Mouse (Mus musculus) bone marrow macrophage, adult 2 months (primary cell): ENCODE results near the gene Gm13279. TPM values are rescaled to one million over a fixed set of nuclear protein-coding genes. Genes with fewer than 3 reads are reported as not detected.
"Not testable (repeated sequence)": the region's sequence is repeated elsewhere in the genome, so short reads cannot be mapped to it uniquely, and the experiment has no call there.

ENCODE experiments used
- H3K27ac ChIP-seq: 2 replicates; pipeline ENCODE4 v1.5.1; 2012; ENCODE audit warnings: low read depth, low read length; ENCODE audit not compliant: insufficient read depth
- H3K4me1 ChIP-seq: 2 replicates; pipeline ENCODE4 v1.6.1; 2012; ENCODE audit warnings: low read length; ENCODE audit not compliant: control insufficient read depth, insufficient read depth
- H3K4me3 ChIP-seq: 2 replicates; pipeline ENCODE4 v1.5.1; 2012; ENCODE audit warnings: mild to moderate bottlenecking, low read length, moderate library complexity; ENCODE audit not compliant: insufficient read depth
- CTCF ChIP-seq: IDR thresholded peaks from 2 replicates; pipeline ENCODE4 v1.5.1; 2012; ENCODE audit warnings: low read depth, mild to moderate bottlenecking, low read length, moderate library complexity
- POLR2A ChIP-seq: IDR thresholded peaks from 2 replicates; pipeline ENCODE4 v1.6.1; 2012; ENCODE audit warnings: mild to moderate bottlenecking, low read depth, low read length, borderline replicate concordance
- polyA plus RNA-seq: library from polyadenylated mRNA; stranded (reverse); fragments of >200 nt; gene quantifications from 2 replicates; pipeline ENCODE4 v1.2.4, GENCODE M21; 2012; ENCODE audit not compliant: missing spikeins, insufficient read depth, insufficient read length

Gm13279 gene
- polyA plus RNA-seq, 1 experiment, result not detected

DNA sequence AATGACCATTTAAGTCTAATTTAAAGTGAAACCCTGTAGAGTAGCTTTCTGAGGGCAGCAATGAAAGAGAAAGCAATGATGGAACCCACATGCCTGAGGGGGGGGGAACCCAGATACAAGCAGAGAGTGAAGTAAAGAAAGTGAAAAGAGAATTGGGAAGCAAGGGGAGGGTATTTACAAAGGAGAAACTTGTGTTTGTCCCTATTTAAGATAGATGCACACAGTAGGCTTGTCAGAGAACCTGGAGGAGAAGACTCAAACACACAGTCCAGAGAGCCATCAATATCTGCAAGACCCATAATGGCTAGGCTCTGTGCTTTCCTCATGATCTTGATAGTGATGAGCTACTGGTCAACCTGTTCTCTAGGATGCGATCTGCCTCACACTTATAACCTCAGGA, 22.5 kb downstream of the Gm13279 start, which contains the start of gene Ifna11:
TSS of gene Ifna11 (plus strand) at position 301 of the 400 bp plus-strand sequence.
- TF ChIP-seq CTCF (no peak), POLR2A (no peak)
- no peak within 1 kb of the TSS for H3K4me3 ChIP-seq
- no peak within 1 kb of the TSS for H3K27ac ChIP-seq
- H3K4me1 ChIP-seq, result no peaks in the 10 kb centered on the region

DNA sequence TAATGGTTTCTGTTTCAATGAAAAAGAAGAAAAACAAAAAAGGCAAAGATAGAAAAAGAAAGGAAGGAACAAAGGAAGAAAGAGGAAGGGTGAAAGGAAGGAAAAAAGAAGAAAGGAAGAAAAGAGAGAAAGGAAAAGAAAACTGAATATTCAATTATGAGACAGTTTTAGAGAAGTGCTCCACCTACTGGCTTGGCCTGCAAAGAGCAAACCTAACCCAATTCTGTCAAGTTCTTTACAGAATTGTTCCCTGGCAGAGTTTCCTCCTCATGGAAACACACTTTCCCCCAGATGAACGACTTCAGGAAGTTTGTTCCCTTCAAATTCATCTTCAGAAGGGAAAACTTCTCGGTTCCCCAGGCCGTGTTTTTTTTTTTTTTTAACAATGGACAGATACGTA, 25.8 kb downstream of the Gm13279 start:
- Histone ChIP-seq H3K27ac (no peak overlapping the region), H3K4me1 (no peaks in the 10 kb centered on the region), H3K4me3 (no peak overlapping the region)
- no peak for TF ChIP-seq POLR2A
- no peak for TF ChIP-seq CTCF

DNA sequence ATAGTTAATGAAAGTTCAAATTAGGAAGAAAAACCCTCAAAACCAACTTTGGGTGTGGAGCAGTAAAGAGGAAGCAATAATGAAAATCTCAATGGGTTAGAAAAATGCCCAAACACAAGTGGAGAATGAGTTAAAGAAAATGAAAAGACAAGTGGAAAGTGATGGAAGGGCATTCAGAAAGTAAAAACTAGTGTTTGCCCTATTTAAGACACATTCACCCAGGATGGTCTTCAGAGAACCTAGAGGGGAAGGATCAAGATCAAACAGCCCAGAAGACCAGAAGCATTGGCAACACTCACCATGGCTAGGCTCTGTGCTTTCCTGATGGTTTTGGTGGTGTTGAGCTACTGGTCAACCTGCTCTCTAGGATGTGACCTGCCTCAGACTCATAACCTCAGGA, 29.9 kb downstream of the Gm13279 start, which contains the start of gene Ifna6:
TSS of gene Ifna6 (plus strand) at position 301 of the 400 bp plus-strand sequence.
- not testable (repeated sequence) for H3K4me1 ChIP-seq, H3K4me3 ChIP-seq, H3K27ac ChIP-seq

DNA sequence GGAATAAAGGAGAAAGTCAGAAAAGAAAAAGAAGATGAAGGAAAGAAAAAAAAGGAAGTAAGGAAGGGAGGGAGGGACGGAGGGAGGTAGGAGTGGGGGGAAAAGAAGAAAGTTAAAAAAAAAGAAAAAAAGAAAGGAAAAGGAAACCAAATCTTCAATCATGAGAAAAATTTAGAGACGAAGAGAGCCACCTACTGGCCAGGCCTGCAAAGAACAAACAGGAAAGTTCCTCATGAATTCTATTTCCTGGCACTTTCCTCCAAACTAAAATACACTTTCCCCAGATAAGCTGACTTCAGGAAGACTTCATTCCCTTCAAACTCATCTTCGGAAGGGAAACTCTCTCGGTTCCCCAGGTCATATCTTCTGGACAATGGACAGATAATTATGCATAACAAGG, 33.3 kb downstream of the Gm13279 start:
- Histone ChIP-seq H3K4me3 (no peak overlapping the region), H3K4me1 (no peaks in the 10 kb centered on the region), H3K27ac (no peak overlapping the region)
- no peak for TF ChIP-seq CTCF
- TF ChIP-seq POLR2A, result no peak

DNA sequence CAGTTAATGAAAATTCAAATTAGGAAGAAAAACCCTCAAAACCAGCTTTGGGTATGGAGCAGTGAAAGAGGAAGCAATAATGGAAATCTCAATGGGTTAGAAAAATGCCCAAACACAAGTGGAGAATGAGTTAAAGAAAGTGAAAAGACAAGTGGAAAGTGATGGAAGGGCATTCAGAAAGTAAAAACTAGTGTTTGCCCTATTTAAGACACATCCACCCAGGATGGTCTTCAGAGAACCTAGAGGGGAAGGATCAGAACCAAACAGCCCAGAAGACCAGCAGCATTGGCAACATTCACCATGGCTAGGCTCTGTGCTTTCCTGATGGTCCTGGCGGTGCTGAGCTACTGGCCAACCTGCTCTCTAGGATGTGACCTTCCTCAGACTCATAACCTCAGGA, 38.0 kb downstream of the Gm13279 start, which contains the start of gene Ifna5:
TSS of gene Ifna5 (plus strand) at position 301 of the 400 bp plus-strand sequence.
- H3K27ac ChIP-seq, H3K4me3 ChIP-seq, H3K4me1 ChIP-seq: not testable (repeated sequence)

DNA sequence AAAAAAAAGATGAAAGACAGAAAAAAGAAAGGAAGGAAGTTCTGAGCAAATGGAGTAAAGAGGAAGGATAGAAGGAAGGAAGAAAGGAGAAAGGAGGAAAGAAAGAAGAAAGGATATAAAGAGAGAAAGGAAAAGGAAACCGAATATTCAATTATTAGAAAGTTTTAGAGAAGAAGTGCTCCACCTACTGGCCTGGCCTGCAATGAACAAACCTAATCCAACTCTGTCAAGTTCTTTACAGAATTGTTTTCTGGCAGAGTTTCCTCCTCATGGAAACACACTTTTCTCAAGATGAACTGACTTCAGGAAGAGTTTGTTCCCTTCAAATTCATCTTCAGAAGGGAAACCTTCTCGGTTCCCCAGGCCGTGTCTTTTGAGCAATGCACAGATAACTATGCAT, 41.6 kb downstream of the Gm13279 start:
- no peak overlapping the region for H3K27ac ChIP-seq
- no peaks in the 10 kb centered on the region for H3K4me1 ChIP-seq
- H3K4me3 ChIP-seq, result no peak overlapping the region
- no peak for TF ChIP-seq POLR2A
- TF ChIP-seq CTCF, result no peak

DNA sequence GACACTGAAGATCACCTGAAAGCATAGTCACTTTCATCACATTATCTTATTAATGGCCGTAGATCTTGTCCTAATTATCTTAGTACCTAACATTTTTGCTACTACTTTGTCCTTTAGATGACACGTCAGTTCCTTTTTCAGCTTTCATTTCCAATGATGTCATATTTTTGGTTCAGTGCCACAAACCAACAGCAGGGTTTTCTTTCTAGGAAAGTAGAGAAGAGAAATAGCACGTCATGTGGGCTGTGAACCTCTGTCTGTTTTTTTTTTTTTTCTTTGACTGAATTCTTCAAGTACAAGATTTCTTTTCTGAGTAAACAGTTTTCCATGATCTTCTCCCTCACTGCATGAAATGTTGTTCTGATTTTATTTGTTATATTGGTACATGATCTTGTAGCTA, 42.9 kb downstream of the Gm13279 start:
- TF ChIP-seq CTCF (no peak), POLR2A (no peak)
- Histone ChIP-seq H3K27ac (no peak overlapping the region), H3K4me1 (no peaks in the 10 kb centered on the region), H3K4me3 (no peak overlapping the region)

DNA sequence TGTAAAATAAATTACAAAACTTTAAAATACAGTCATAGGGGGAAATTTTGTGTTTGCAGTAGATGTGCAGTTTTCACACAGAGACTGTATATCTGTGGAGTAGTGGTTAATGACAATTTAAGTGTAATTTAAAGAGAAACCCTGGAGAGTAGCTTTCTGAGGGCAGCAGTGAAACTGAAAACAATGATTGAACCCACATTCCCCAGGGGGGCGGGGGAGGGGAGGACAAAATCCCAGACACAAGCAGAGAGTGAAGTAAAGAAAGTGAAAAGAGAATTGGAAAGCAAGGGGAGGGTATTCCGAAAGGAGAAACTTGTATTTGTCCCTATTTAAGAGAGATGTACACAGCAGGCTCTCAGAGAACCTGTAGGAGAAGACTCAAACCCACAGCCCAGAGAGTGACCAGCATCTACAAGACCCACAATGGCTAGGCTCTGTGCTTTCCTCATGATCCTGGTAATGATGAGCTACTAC, 44.3 kb downstream of the Gm13279 start, which contains the start of gene Ifna4:
TSS of gene Ifna4 (plus strand) at position 424 of the 474 bp plus-strand sequence.
- TF ChIP-seq POLR2A (no peak), CTCF (no peak)
- Histone ChIP-seq H3K27ac (no peak within 1 kb of the TSS), H3K4me3 (no peak within 1 kb of the TSS), H3K4me1 (no peaks in the 10 kb centered on the region)

DNA sequence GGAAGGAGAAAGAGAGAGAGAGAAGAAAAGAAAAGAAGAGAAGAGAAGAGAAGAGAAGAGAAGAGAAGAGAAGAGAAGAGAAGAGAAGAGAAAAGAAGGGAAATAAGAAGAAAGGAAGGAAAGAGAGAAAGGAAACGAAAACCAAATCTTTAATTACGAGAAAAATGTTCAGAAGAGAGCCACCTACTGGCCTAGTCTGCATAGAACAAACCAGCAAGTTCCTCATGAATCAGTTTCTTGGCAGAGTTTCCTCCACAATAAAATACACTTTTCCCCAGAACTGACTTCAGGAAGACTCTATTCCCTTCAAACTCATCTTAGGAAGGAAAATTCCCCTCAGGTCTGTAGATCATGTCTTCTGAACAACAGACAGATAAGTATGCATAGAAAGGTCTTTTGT, 48.1 kb downstream of the Gm13279 start:
- Histone ChIP-seq H3K27ac (no peak overlapping the region), H3K4me1 (no peaks in the 10 kb centered on the region), H3K4me3 (no peak overlapping the region)
- no peak for TF ChIP-seq CTCF
- no peak for TF ChIP-seq POLR2A

Other genes starting within 250 kb of the Gm13279 start
- not detected in 2 replicates for gene Ifna15, start 239.2 kb upstream of the Gm13279 start, polyA plus RNA-seq
- gene Ifna14, start 225.6 kb upstream of the Gm13279 start, polyA plus RNA-seq, result not detected in 2 replicates
- gene Ifna9, start 205.0 kb upstream of the Gm13279 start, polyA plus RNA-seq, result not detected in 2 replicates
- not detected in 2 replicates for gene Ifna12, start 194.0 kb upstream of the Gm13279 start, polyA plus RNA-seq
- gene C87499, start 163.0 kb upstream of the Gm13279 start, polyA plus RNA-seq, result not detected in 2 replicates
- gene Ifna13, start 152.9 kb upstream of the Gm13279 start, polyA plus RNA-seq, result not detected in 2 replicates
- gene Ifna16, start 120.5 kb upstream of the Gm13279 start, polyA plus RNA-seq, result not detected in 2 replicates
- not detected in 2 replicates for gene Ifna2, start 113.5 kb upstream of the Gm13279 start, polyA plus RNA-seq
- gene Ifnab, start 106.0 kb upstream of the Gm13279 start, polyA plus RNA-seq, result not detected in 2 replicates
- not detected in 2 replicates for gene Gm26566, start 75.6 kb upstream of the Gm13279 start, polyA plus RNA-seq
- 60.5 and 64.8 TPM in 2 replicates for gene Klhl9, start 74.9 kb upstream of the Gm13279 start, polyA plus RNA-seq
- not detected in 2 replicates for gene Gm13271, start 42.5 kb upstream of the Gm13279 start, polyA plus RNA-seq
- not detected in 2 replicates for gene Gm13283, start 37.3 kb upstream of the Gm13279 start, polyA plus RNA-seq
- not detected in 2 replicates for gene Gm13290, start 23.6 kb upstream of the Gm13279 start, polyA plus RNA-seq
- gene Gm13289, start 20.5 kb upstream of the Gm13279 start, polyA plus RNA-seq, result not detected in 2 replicates
- gene Gm13272, start 17.5 kb upstream of the Gm13279 start, polyA plus RNA-seq, result not detected in 2 replicates
- gene Ifnz, start 15.3 kb upstream of the Gm13279 start, polyA plus RNA-seq, result not detected in 2 replicates
- not detected in 2 replicates for gene Gm13276, start 11.7 kb upstream of the Gm13279 start, polyA plus RNA-seq
- not detected in 2 replicates for gene Gm13277, start 8.8 kb upstream of the Gm13279 start, polyA plus RNA-seq
- not detected in 2 replicates for gene Gm13278, start 5.8 kb upstream of the Gm13279 start, polyA plus RNA-seq
- not detected in 2 replicates for gene Gm13275, start 2.9 kb upstream of the Gm13279 start, polyA plus RNA-seq
- not detected in 2 replicates for gene Gm13285, start 2.3 kb downstream of the Gm13279 start, polyA plus RNA-seq
- not detected in 2 replicates for gene Gm13287, start 5.9 kb downstream of the Gm13279 start, polyA plus RNA-seq
- not detected in 2 replicates for gene Gm13288, start 8.1 kb downstream of the Gm13279 start, polyA plus RNA-seq
- not detected in 2 replicates for gene Ifna7, start 18.8 kb downstream of the Gm13279 start, polyA plus RNA-seq
- gene Ifna11, start 22.6 kb downstream of the Gm13279 start, polyA plus RNA-seq, result not detected in 2 replicates
- not detected in 2 replicates for gene Ifna6, start 30.0 kb downstream of the Gm13279 start, polyA plus RNA-seq
- gene Ifna5, start 38.1 kb downstream of the Gm13279 start, polyA plus RNA-seq, result not detected in 2 replicates
- not detected in 2 replicates for gene Ifna4, start 44.5 kb downstream of the Gm13279 start, polyA plus RNA-seq
- gene Ifna1, start 52.7 kb downstream of the Gm13279 start, polyA plus RNA-seq, result not detected in 2 replicates
- not detected in 2 replicates for gene Ifne, start 82.8 kb downstream of the Gm13279 start, polyA plus RNA-seq